ENCODE assay signal across 9 mouse cellular contexts in genomic region chr15:6435773-6436172, GRCm38 (mm10). TPM values are rescaled to one million over a fixed set of nuclear protein-coding genes. Genes with fewer than 3 reads are reported as not detected.
DNase-seq lines count a peak whose midpoint lies in the region; ATAC-seq and TF ChIP-seq lines count a peak whose summit lies in the region.
"Had no signal": no experiment of that assay in that cellular context is flagged by ENCODE, and none has a peak within 500 bp of the region (broad histone marks: within the 10 kb centered on the region; RNA-seq: fewer than 3 reads in every experiment).

No protein-coding gene starts in this region.

- H3K4me3 ChIP-seq in liver, embryonic 12.5 days: no peak overlapping the region
- H3K4me3 ChIP-seq in lung, embryonic 14.5 days (ENCODE audit: low read depth, low read length): no peak overlapping the region
- H3K4me3 ChIP-seq: heart, embryonic 13.5 days had no signal

- intact Hi-C loops in heart, postnatal 14 days (cut with DNase I): loop anchor here (1.0 kb wide), 1 partner anchor 197 kb away; no protein-coding TSS in a partner anchor

- H3K36me3 ChIP-seq in liver, embryonic 12.5 days: 0 out of 2 replicates have a peak, but pooled peaks cover 6% of the 10 kb centered on the region
- peaks cover 16% of the 10 kb centered on the region for H3K36me3 ChIP-seq in lung, embryonic 14.5 days (ENCODE audit: insufficient read depth)

- H3K4me1 ChIP-seq in liver, embryonic 12.5 days: no peaks in the 10 kb centered on the region
- H3K4me1 ChIP-seq in lung, embryonic 14.5 days (ENCODE audit: insufficient read depth): peaks cover 8% of the 10 kb centered on the region; the same call in 1 of the 2 replicates
- H3K4me1 ChIP-seq: heart, embryonic 13.5 days had no signal

- 0 out of 2 replicates have a peak, but pooled peaks cover 4% of the 10 kb centered on the region for H3K9me3 ChIP-seq in liver, embryonic 12.5 days (replicated peaks)
- H3K9me3 ChIP-seq in lung, embryonic 14.5 days (ENCODE audit: low read depth, low read length): no peaks in the 10 kb centered on the region
- H3K9me3 ChIP-seq: heart, embryonic 13.5 days had no signal

- peak; percentile 58 to 90 for DNase-seq in adrenal gland, adult (ENCODE audit: inconsistent age in 2 of 2, low spot score in 1 of 2)
- no peak for DNase-seq in adrenal gland, adult 8-10 months
- DNase-seq in liver (peak; percentile 29), MN1 (ENCODE audit: low spot score) (no peak)
- DNase-seq in adrenal gland, postnatal 25 days: peak; percentile 61
- DNase-seq in heart, postnatal 14 days: peak; percentile 49 to 65
- DNase-seq in lung, embryonic 14.5 days: peak; percentile 57

- no peak for ATAC-seq in liver, embryonic 12.5 days
- ATAC-seq in lung, embryonic 14.5 days (ENCODE audit: insufficient read depth): no peak

- H3K27me3 ChIP-seq in liver, embryonic 12.5 days (replicated peaks): no peaks in the 10 kb centered on the region
- no peaks in the 10 kb centered on the region for H3K27me3 ChIP-seq in lung, embryonic 14.5 days (ENCODE audit: insufficient read depth, low read length)
- H3K27me3 ChIP-seq: heart, embryonic 13.5 days had no signal

- no peak overlapping the region for H3K4me2 ChIP-seq in liver, embryonic 12.5 days
- H3K4me2 ChIP-seq in lung, embryonic 14.5 days: no peak overlapping the region
- H3K4me2 ChIP-seq: heart, embryonic 13.5 days had no signal

- peak; percentile 63 for TF ChIP-seq CTCF in lung, embryonic 14.5 days (IDR thresholded peaks at IDR 0.05; ENCODE audit: low read depth)

- H3K9ac ChIP-seq in liver, embryonic 12.5 days: no peak overlapping the region
- H3K9ac ChIP-seq in lung, embryonic 14.5 days: no peak overlapping the region
- H3K9ac ChIP-seq: heart, embryonic 13.5 days had no signal

- 37% methylated on average over 2 of the region's 2 CpGs for WGBS in liver, embryonic 12.5 days (ENCODE audit: insufficient replicate concordance)
- 48% methylated on average over 2 of the region's 2 CpGs for WGBS in lung, embryonic 14.5 days

- H3K27ac ChIP-seq in liver, embryonic 12.5 days: no peak overlapping the region
- no peak overlapping the region for H3K27ac ChIP-seq in lung, embryonic 14.5 days (ENCODE audit: low read depth)
- H3K27ac ChIP-seq: heart, embryonic 13.5 days had no signal

RNA-seq across cellular contexts. Expression of gene C9, which starts 9.4 kb away (rescaled TPM):
- under 1 TPM in 1 of 4 experiments, not detected in 3; 0.46 TPM for total RNA-seq in adrenal gland, adult 8-10 months (2022)
- polyA plus RNA-seq in liver, embryonic 12.5 days (2016; fragmentation: Nextera tagmentation; extraction: Ambion mirVana): 0.10 and 0.25 TPM in 2 replicates
- 3.4 TPM in 1 of 2 replicates, not detected in the other for total RNA-seq in adrenal gland, postnatal 25 days (2021)
- not detected for total RNA-seq in heart, postnatal 14 days (2021)
- polyA plus RNA-seq in lung, embryonic 14.5 days (2014; fragmentation: Nextera tagmentation; extraction: Ambion mirVana): not detected in 2 replicates
- polyA plus RNA-seq: heart, embryonic 13.5 days had no signal

Comparison
In these comparisons a context has a peak if more than half of its experiments do, and no peak if none do; other contexts are left out.
1. DNase-seq: peak in adrenal gland, adult (2 of 2), liver (single experiment), adrenal gland, postnatal 25 days (single experiment), heart, postnatal 14 days (2 of 2) and lung, embryonic 14.5 days (single experiment); none in adrenal gland, adult 8-10 months (single experiment) and MN1 (single experiment).